Mouse (Mus musculus) kidney, embryonic 14.5 days (tissue): ENCODE data around the gene Pkp3. TPM values are rescaled to one million over a fixed set of nuclear protein-coding genes. Genes with fewer than 3 reads are reported as not detected.

Source experiments
- ATAC-seq: fragments of 200-750 bp; cut with Nextera tagmentation; 2 replicates; pipeline ENCODE4 v1.8.0; 2017; ENCODE audit warnings: moderate number of reproducible peaks, mild to moderate bottlenecking, moderate TSS enrichment, moderate library complexity; ENCODE audit not compliant: low FRiP score, low TSS enrichment
- H3K27ac ChIP-seq: fragments of 300-500 bp; sonication (generic); 2 replicates; pipeline ENCODE4 v1.5.1; 2014; ENCODE audit warnings: low read depth, mild to moderate bottlenecking, low read length, moderate library complexity, mixed read lengths
- H3K27me3 ChIP-seq: fragments of 300-500 bp; sonication (generic); 2 replicates; pipeline ENCODE4 v1.6.1; 2014; ENCODE audit warnings: mild to moderate bottlenecking, low read length; ENCODE audit not compliant: control insufficient read depth, insufficient read depth
- H3K36me3 ChIP-seq: fragments of 300-500 bp; sonication (generic); 2 replicates; pipeline ENCODE4 v1.6.1; 2014; ENCODE audit warnings: low read length, mixed read lengths; ENCODE audit not compliant: control insufficient read depth, insufficient read depth
- H3K4me1 ChIP-seq: fragments of 300-500 bp; sonication (generic); 2 replicates; pipeline ENCODE4 v1.6.1; 2014; ENCODE audit warnings: low read length, mixed read lengths; ENCODE audit not compliant: control insufficient read depth, insufficient read depth
- H3K4me2 ChIP-seq: fragments of 300-500 bp; sonication (generic); replicated peaks from 2 replicates; pipeline ENCODE4 v1.6.1; 2014; ENCODE audit warnings: low read depth, mild to moderate bottlenecking, low read length
- H3K4me3 ChIP-seq: fragments of 300-500 bp; sonication (generic); 2 replicates; pipeline ENCODE4 v1.5.1; 2014; ENCODE audit warnings: mild to moderate bottlenecking, low read length
- H3K9ac ChIP-seq: fragments of 300-500 bp; sonication (generic); 2 replicates; pipeline ENCODE4 v1.6.1; 2014; ENCODE audit warnings: low read depth, mild to moderate bottlenecking, low read length, moderate library complexity
- H3K9me3 ChIP-seq: fragments of 300-500 bp; sonication (generic); 2 replicates; pipeline ENCODE4 v1.6.1; 2016; ENCODE audit warnings: low read length; ENCODE audit not compliant: control insufficient read depth
- WGBS: fragments of 180-500 bp; shearing (Covaris S2); extraction: QIAGEN DNeasy Blood & Tissue Kit; methylation state at CpG from one replicate; pipeline ENCODE4 v1.1.7; 2014; 5-methylcytosine and 5-hydroxymethylcytosine counted together
- polyA plus RNA-seq: library from polyadenylated mRNA; unstranded; fragments of >200 nt; fragmentation: Nextera tagmentation; extraction: Ambion mirVana; gene quantifications from 2 replicates; pipeline ENCODE4 v1.2.1, GENCODE M21; 2014

Gene Pkp3
- polyA plus RNA-seq, 1 experiment from 2014 or later, result 4.3 TPM

DNA sequence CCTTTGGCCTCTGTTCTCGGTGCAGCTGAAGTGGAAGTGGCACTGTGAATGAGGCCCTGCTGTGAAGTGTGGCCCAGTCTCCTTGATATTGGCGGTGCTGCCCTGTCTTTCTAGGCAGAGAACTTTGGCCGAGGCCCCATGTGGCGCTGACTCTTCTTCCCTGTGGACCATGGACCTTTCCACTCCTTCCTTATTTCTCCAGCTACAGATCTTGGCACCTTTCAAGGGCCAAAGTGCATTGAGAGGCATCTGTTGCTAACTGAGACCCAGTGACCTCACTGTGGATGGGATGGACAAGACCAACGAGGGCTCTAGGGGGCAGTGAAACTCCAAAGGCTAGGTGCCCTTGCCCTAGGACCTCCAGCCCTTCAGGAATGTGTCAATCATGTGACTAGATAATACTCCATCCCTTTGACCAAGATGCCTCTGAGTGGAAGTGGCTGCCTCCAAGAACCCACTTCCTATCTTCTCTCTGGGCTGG lies 43.1 kb downstream of the Pkp3 start:
- Histone ChIP-seq H3K27me3 (no peaks in the 10 kb centered on the region), H3K4me1 (0 out of 2 replicates have a peak, but pooled peaks cover 3% of the 10 kb centered on the region), H3K9me3 (no peaks in the 10 kb centered on the region), H3K27ac (no peak overlapping the region), H3K4me2 (no peak overlapping the region), H3K4me3 (no peak overlapping the region), H3K9ac (no peak overlapping the region), H3K36me3 (no peaks in the 10 kb centered on the region)
- 82% methylated on average over 5 of the region's 5 CpGs for WGBS
- no peak for ATAC-seq

GRCm38 (mm10) chr7:141122245-141122644 lies 44.2 kb downstream of the Pkp3 start, which contains the start of gene Ptdss2:
Ptdss2 (plus strand) TSS chr7:141122382.
- peak within 1 kb of the TSS; percentile 58 for H3K4me2 ChIP-seq
- H3K36me3 ChIP-seq, result no peaks in the 10 kb centered on the region
- no peaks in the 10 kb centered on the region for H3K27me3 ChIP-seq
- no peak for ATAC-seq
- peak within 1 kb of the TSS; percentile 55 for H3K4me3 ChIP-seq
- H3K9ac ChIP-seq, result peak within 1 kb of the TSS; percentile 67
- 0 out of 2 replicates have a peak, but pooled peaks cover 3% of the 10 kb centered on the region for H3K4me1 ChIP-seq
- H3K9me3 ChIP-seq, result no peaks in the 10 kb centered on the region
- 42% methylated on average over 14 of the region's 14 CpGs for WGBS
- H3K27ac ChIP-seq, result peak within 1 kb of the TSS; percentile 86

- Histone ChIP-seq H3K27me3 (no peaks in the 10 kb centered on the region), H3K9ac (peak overlapping the region; percentile 67), H3K4me1 (0 out of 2 replicates have a peak, but pooled peaks cover 3% of the 10 kb centered on the region), H3K9me3 (no peaks in the 10 kb centered on the region), H3K27ac (peak overlapping the region; percentile 86), H3K4me2 (peak overlapping the region; percentile 58), H3K36me3 (no peaks in the 10 kb centered on the region), H3K4me3 (peak overlapping the region; percentile 55)
- WGBS, result 3% methylated on average over 29 of the region's 29 CpGs
- ATAC-seq, result peak; percentile 99
Observed at GRCm38 (mm10) chr7:141122689-141123516, 44.9 kb downstream of the Pkp3 start.

- Histone ChIP-seq H3K4me1 (0 out of 2 replicates have a peak, but pooled peaks cover 3% of the 10 kb centered on the region), H3K9ac (peak overlapping the region; percentile 67), H3K36me3 (no peaks in the 10 kb centered on the region), H3K4me3 (peak overlapping the region; percentile 55), H3K27ac (peak overlapping the region; percentile 86), H3K27me3 (no peaks in the 10 kb centered on the region), H3K9me3 (no peaks in the 10 kb centered on the region), H3K4me2 (peak overlapping the region; percentile 58)
- under 1% methylated on average over 15 of the region's 15 CpGs for WGBS
- peak; percentile 53; the same call in 1 of the 2 replicates for ATAC-seq
Observed at GRCm38 (mm10) chr7:141123517-141123856, 45.5 kb downstream of the Pkp3 start.

DNA sequence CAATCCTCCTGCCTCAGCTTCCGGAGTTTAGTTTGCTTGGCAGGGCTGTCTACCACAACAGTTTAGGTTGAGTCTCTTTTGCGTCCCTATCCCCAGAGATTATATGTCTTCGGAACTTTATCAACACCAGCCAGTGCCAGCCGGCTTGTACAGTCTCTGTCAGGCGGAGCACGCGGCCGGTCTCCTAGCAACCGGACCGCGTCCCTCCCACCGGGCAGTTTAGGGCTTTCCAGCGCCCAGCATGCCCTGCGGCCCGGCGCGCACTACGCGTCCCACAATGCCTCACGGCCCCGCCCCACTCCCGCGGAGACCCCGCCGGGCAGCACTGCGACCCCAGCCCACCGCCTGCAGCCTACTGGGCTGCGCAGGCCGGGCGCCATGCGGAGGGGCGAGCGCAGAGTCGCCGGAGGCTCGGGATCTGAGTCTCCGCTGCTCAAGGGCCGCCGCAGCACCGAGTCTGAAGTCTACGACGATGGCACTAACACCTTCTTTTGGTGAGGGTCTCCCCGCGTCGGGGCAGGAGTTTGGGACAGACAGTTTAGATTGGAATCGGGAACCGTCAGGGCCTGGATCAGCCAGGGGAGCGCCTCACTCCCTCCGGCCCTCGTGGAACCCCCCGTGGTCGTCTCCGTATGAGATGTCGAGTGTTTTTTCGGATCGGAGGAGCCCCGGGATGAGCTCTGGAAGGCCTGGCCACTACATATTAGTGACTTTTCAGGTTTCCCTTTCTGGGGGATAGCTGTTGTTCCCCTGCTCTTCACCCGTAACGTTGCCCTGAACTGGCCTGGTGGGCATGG lies 53.2 kb downstream of the Pkp3 start:
- H3K27ac ChIP-seq, result no peak overlapping the region
- H3K36me3 ChIP-seq, result peaks cover 12% of the 10 kb centered on the region
- peak; percentile 99 for ATAC-seq
- WGBS, result under 1% methylated on average over 59 of the region's 59 CpGs
- peak overlapping the region; percentile 94 for H3K9ac ChIP-seq
- peak overlapping the region; percentile 59 for H3K4me2 ChIP-seq
- H3K27me3 ChIP-seq, result no peaks in the 10 kb centered on the region
- no peaks in the 10 kb centered on the region for H3K9me3 ChIP-seq
- H3K4me1 ChIP-seq, result peaks cover 10% of the 10 kb centered on the region; the same call in 1 of the 2 replicates
- H3K4me3 ChIP-seq, result peak overlapping the region; percentile 94

- no peak for ATAC-seq
- Histone ChIP-seq H3K4me1 (peaks cover 10% of the 10 kb centered on the region; the same call in 1 of the 2 replicates), H3K9me3 (no peaks in the 10 kb centered on the region), H3K9ac (peak overlapping the region; percentile 94), H3K36me3 (peaks cover 21% of the 10 kb centered on the region), H3K4me3 (peak overlapping the region; percentile 94), H3K4me2 (peak overlapping the region; percentile 59), H3K27me3 (no peaks in the 10 kb centered on the region), H3K27ac (no peak overlapping the region)
- whole genome bisulfite sequencing, result 53% methylated on average over 12 of the region's 12 CpGs
Observed at GRCm38 (mm10) chr7:141131904-141132755, 54.1 kb downstream of the Pkp3 start.

Other genes with a start within 250 kb of the Pkp3 start
- gene Urah, start 243.2 kb upstream of the Pkp3 start, polyA plus RNA-seq, result 0.85 TPM in 1 of 2 replicates, not detected in the other
- not detected in 2 replicates for gene Scgb1c1, start 232.7 kb upstream of the Pkp3 start, polyA plus RNA-seq
- not detected in 2 replicates for gene Odf3, start 230.4 kb upstream of the Pkp3 start, polyA plus RNA-seq
- not detected in 2 replicates for gene Gm45785, start 221.9 kb upstream of the Pkp3 start, polyA plus RNA-seq
- 40.8 and 49.4 TPM in 2 replicates for gene Ric8a, start 221.3 kb upstream of the Pkp3 start, polyA plus RNA-seq
- 38.6 and 41.7 TPM in 2 replicates for gene Bet1l, start 220.6 kb upstream of the Pkp3 start, polyA plus RNA-seq
- 148 and 226 TPM in 2 replicates for gene Psmd13, start 196.2 kb upstream of the Pkp3 start, polyA plus RNA-seq
- 22.8 and 26.2 TPM in 2 replicates for gene Sirt3, start 195.9 kb upstream of the Pkp3 start, polyA plus RNA-seq
- not detected in 2 replicates for gene Cox8b, start 177.8 kb upstream of the Pkp3 start, polyA plus RNA-seq
- gene Nlrp6, start 157.3 kb upstream of the Pkp3 start, polyA plus RNA-seq, result 0.17 and 0.61 TPM in 2 replicates
- 15.9 and 20.5 TPM in 2 replicates for gene Pgghg, start 136.8 kb upstream of the Pkp3 start, polyA plus RNA-seq
- gene Ifitm5, start 127.9 kb upstream of the Pkp3 start, polyA plus RNA-seq, result 2.2 and 2.6 TPM in 2 replicates
- gene Gm45717, start 122.3 kb upstream of the Pkp3 start, polyA plus RNA-seq, result not detected in 2 replicates
- 1,039 and 1,151 TPM in 2 replicates for gene Ifitm2, start 122.2 kb upstream of the Pkp3 start, polyA plus RNA-seq
- gene Ifitm1, start 111.0 kb upstream of the Pkp3 start, polyA plus RNA-seq, result 54.4 and 61.4 TPM in 2 replicates
- 154 and 166 TPM in 2 replicates for gene Ifitm3, start 67.4 kb upstream of the Pkp3 start, polyA plus RNA-seq
- gene Ifitm6, start 60.3 kb upstream of the Pkp3 start, polyA plus RNA-seq, result 0.84 and 1.6 TPM in 2 replicates
- not detected in 2 replicates for gene Gm17387, start 49.1 kb upstream of the Pkp3 start, polyA plus RNA-seq
- gene B4galnt4, start 17.1 kb upstream of the Pkp3 start, polyA plus RNA-seq, result 13.7 and 14.4 TPM in 2 replicates
- gene Sigirr, start 22.4 kb downstream of the Pkp3 start, polyA plus RNA-seq, result 9.5 and 11.7 TPM in 2 replicates
- gene Ano9, start 39.6 kb downstream of the Pkp3 start, polyA plus RNA-seq, result 3.0 and 4.4 TPM in 2 replicates
- gene Ptdss2, start 44.2 kb downstream of the Pkp3 start, polyA plus RNA-seq, result 58.4 and 63.1 TPM in 2 replicates
- gene Rnh1, start 94.6 kb downstream of the Pkp3 start, polyA plus RNA-seq, result 116 and 122 TPM in 2 replicates
- 97.2 and 97.8 TPM in 2 replicates for gene Hras, start 115.8 kb downstream of the Pkp3 start, polyA plus RNA-seq
- gene Lrrc56, start 115.9 kb downstream of the Pkp3 start, polyA plus RNA-seq, result 6.7 and 9.5 TPM in 2 replicates
- gene Lmntd2, start 135.9 kb downstream of the Pkp3 start, polyA plus RNA-seq, result 3.3 and 3.4 TPM in 2 replicates
- 52.0 and 52.9 TPM in 2 replicates for gene Rassf7, start 137.6 kb downstream of the Pkp3 start, polyA plus RNA-seq
- 48.5 and 82.6 TPM in 2 replicates for gene Phrf1, start 150.6 kb downstream of the Pkp3 start, polyA plus RNA-seq
- gene Irf7, start 188.3 kb downstream of the Pkp3 start, polyA plus RNA-seq, result 2.4 and 2.7 TPM in 2 replicates
- gene Cdhr5, start 198.6 kb downstream of the Pkp3 start, polyA plus RNA-seq, result 1.7 and 3.5 TPM in 2 replicates
- 40.2 and 58.1 TPM in 2 replicates for gene Sct, start 200.9 kb downstream of the Pkp3 start, polyA plus RNA-seq
- 1.4 and 1.6 TPM in 2 replicates for gene Drd4, start 213.8 kb downstream of the Pkp3 start, polyA plus RNA-seq
- gene Deaf1, start 249.5 kb downstream of the Pkp3 start, polyA plus RNA-seq, result 64.0 and 79.7 TPM in 2 replicates
- gene Tmem80, start 249.5 kb downstream of the Pkp3 start, polyA plus RNA-seq, result 36.7 and 46.8 TPM in 2 replicates